Mouse (Mus musculus): ENCODE measurements around the gene Gm9958. TPM values are rescaled to one million over a fixed set of nuclear protein-coding genes. Genes with fewer than 3 reads are reported as not detected.
A peak's percentile ranks its signal among the peaks of the same experiment; 100 is the strongest.

Gm9958 gene
- polyA plus RNA-seq (2015; fragmentation: Nextera tagmentation; extraction: Ambion mirVana): 3.8 and 4.3 TPM in 2 replicates

- Histone ChIP-seq H3K27me3 (replicated peaks) (no peaks in the 10 kb centered on the region), H3K4me2 (peak within 1 kb of the TSS; percentile 76), H3K36me3 (no peaks in the 10 kb centered on the region), H3K4me3 (replicated peaks) (peak within 1 kb of the TSS; percentile 91), H3K9me3 (replicated peaks) (no peaks in the 10 kb centered on the region; the same call in 1 of the 2 replicates), H3K9ac (replicated peaks) (peak within 1 kb of the TSS; percentile 94), H3K4me1 (peaks cover 31% of the 10 kb centered on the region), H3K27ac (replicated peaks) (peak within 1 kb of the TSS; percentile 100)
- WGBS: 4% methylated on average over 7 of the region's 7 CpGs
- ATAC-seq (ENCODE audit: low FRiP score): no peak
These were observed at the start of gene Gm9958 for GRCm38 (mm10) chr5:90367067-90367303. Gene Gm9958 (plus strand): TSS chr5:90367204.

DNA sequence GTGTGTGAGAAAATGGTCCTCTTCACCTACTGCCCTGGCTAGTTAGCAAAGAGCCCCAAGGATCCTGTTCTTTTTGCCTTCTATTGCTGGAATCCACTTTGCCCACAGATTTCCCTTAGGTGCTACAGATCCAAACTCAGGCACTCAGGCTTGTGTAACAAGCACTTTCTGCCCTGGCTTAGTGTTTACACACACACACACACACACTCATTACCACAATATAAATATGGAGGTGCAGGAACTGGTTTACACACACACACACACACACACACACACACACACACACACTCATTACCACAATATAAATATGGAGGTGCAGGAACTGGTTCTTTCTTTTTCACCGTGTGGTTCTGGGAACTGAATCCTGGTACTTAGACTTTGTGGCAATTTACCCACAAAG, 35.9 kb upstream of the Gm9958 start:
- peaks cover 5% of the 10 kb centered on the region; the same call in 1 of the 2 replicates for H3K4me1 ChIP-seq
- no peak overlapping the region for H3K9ac ChIP-seq (replicated peaks)
- H3K27ac ChIP-seq (replicated peaks): no peak overlapping the region
- ATAC-seq (ENCODE audit: low FRiP score): no peak
- 91% methylated on average over 1 of the region's 1 CpGs for WGBS
- H3K4me2 ChIP-seq: no peak overlapping the region
- H3K36me3 ChIP-seq: no peaks in the 10 kb centered on the region
- H3K27me3 ChIP-seq (replicated peaks): no peaks in the 10 kb centered on the region
- H3K9me3 ChIP-seq (replicated peaks): no peaks in the 10 kb centered on the region
- no peak overlapping the region for H3K4me3 ChIP-seq (replicated peaks)

DNA sequence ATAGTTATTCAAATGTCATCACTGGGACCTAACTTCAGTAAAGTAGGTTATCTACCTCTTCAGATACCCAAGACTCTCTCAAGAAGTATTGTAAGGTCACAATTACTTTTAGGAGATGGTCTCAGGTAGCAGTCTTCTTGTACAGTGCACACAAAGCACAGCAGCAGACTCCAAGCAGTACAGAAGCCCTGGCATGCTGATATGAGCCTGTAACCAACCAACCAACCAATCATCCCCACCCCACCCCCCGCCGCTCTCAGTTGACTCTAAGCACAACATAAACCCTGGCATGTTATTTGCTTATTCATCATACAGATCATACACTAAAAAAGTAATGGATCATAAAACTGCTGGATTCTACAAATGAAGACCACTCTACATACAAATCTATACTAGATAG, 34.5 kb upstream of the Gm9958 start:
- Histone ChIP-seq H3K27ac (replicated peaks) (no peak overlapping the region), H3K4me3 (replicated peaks) (no peak overlapping the region), H3K36me3 (no peaks in the 10 kb centered on the region), H3K4me2 (no peak overlapping the region), H3K27me3 (replicated peaks) (no peaks in the 10 kb centered on the region), H3K4me1 (peaks cover 5% of the 10 kb centered on the region; the same call in 1 of the 2 replicates), H3K9ac (replicated peaks) (no peak overlapping the region), H3K9me3 (replicated peaks) (no peaks in the 10 kb centered on the region)
- no peak for ATAC-seq (ENCODE audit: low FRiP score)
- WGBS: 96% methylated on average over 2 of the region's 2 CpGs

DNA sequence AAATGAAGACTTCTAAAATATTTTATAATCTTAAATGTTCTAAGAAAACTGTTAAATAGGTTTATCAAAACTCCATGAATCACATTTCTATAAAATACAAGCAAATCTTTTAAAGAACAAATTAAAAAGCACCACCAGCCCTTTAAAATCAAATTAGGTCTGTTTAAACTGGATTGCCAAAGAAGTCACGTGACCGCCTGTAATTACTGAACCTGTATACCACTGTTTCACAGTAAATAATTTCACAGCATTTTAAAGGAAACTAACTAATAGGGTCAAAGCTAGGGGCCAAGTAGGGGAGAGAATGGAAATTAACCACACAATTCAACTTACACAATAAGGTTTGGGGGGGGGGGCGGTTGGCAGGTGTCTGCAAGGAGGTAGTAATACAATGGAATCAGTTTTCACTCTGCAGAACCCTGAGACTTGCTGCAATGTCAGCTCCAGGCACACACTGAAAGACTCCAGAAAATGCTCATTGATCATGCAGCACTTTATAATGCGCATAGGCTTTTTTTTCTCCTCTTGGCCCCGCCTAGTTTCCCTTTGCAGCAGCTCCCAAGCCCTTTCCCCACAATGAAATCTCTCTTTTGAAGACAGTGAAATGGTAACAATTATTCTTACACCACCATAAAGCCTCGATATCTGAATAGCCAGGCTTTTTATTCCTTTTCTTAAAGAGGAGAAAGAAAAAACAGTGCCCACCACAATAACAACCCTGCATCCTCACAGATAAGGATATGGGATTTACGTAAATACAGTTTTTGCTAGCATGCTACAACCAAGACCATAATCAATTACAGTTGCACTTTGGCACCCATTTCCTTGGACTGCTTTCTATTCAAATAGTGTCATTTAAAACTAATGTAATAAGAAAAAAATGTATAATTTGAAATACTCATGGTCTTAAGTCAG, 28.6 kb upstream of the Gm9958 start:
- Histone ChIP-seq H3K9me3 (replicated peaks) (no peaks in the 10 kb centered on the region), H3K9ac (replicated peaks) (no peak overlapping the region), H3K27me3 (replicated peaks) (no peaks in the 10 kb centered on the region), H3K4me3 (replicated peaks) (peak overlapping the region; percentile 19), H3K27ac (replicated peaks) (0 out of 2 replicates have a peak overlapping the region, but pooled peaks have one; percentile 19), H3K36me3 (no peaks in the 10 kb centered on the region), H3K4me2 (peak overlapping the region; percentile 56), H3K4me1 (peaks cover 18% of the 10 kb centered on the region)
- WGBS: 26% methylated on average over 7 of the region's 7 CpGs
- no peak for ATAC-seq (ENCODE audit: low FRiP score)

GRCm38 (mm10) chr5:90339129-90339952, 27.7 kb upstream of the Gm9958 start:
- Histone ChIP-seq H3K9ac (replicated peaks) (peak overlapping the region; percentile 54), H3K4me2 (peak overlapping the region; percentile 56), H3K36me3 (no peaks in the 10 kb centered on the region), H3K27me3 (replicated peaks) (no peaks in the 10 kb centered on the region), H3K27ac (replicated peaks) (peak overlapping the region; percentile 81), H3K4me1 (peaks cover 18% of the 10 kb centered on the region), H3K4me3 (replicated peaks) (peak overlapping the region; percentile 49), H3K9me3 (replicated peaks) (no peaks in the 10 kb centered on the region)
- WGBS: 10% methylated on average over 5 of the region's 5 CpGs
- peak; percentile 94 for ATAC-seq (ENCODE audit: low FRiP score)

DNA sequence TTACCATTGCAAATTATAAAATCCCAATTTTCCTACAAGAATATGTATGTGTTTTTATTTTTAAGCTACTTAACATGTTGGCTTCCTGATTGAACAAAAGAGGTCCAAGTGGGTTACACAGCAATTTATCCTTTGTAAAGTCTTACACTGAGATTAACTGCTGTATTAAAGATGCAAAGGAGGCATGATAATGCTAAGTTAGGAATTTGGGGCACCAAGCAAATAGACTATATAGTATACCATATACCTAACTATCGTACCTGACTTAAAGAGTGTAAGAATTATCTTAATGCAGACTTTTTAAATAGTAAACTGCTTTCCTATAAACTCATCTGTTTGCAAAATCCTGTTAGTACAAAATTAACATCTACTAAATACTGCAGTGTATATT, 27.1 kb upstream of the Gm9958 start:
- WGBS: 90% methylated on average over 1 of the region's 1 CpGs

DNA sequence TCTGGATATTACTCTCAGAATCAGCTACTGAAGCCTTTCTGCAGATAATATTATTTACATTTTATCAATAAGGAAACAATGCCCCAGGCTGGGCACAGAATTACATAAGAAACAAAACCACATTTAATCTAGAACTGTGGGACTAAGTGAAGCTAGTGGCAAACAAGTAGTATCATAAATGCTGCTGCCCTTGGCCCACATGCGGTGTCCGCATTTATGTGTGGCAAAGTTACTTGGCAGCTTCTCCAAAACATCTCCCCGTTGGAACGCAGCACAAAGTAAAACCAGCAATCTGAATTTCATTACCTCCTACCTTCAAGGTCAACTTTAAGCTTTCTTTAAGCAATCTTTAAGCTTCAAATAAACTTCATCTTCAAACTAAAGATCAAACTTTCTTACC, 26.2 kb upstream of the Gm9958 start:
- peaks cover 18% of the 10 kb centered on the region for H3K4me1 ChIP-seq
- no peaks in the 10 kb centered on the region for H3K27me3 ChIP-seq (replicated peaks)
- H3K9me3 ChIP-seq (replicated peaks): no peaks in the 10 kb centered on the region
- H3K36me3 ChIP-seq: no peaks in the 10 kb centered on the region
- no peak overlapping the region for H3K9ac ChIP-seq (replicated peaks)
- H3K4me3 ChIP-seq (replicated peaks): no peak overlapping the region
- no peak overlapping the region for H3K27ac ChIP-seq (replicated peaks)
- no peak for ATAC-seq (ENCODE audit: low FRiP score)
- WGBS: 71% methylated on average over 4 of the region's 4 CpGs
- no peak overlapping the region for H3K4me2 ChIP-seq

More for the DNA sequence above, 27.1 kb upstream of the Gm9958 start:
- no peak overlapping the region for H3K9ac ChIP-seq (replicated peaks)
- H3K27me3 ChIP-seq (replicated peaks): no peaks in the 10 kb centered on the region
- no peaks in the 10 kb centered on the region for H3K9me3 ChIP-seq (replicated peaks)
- H3K36me3 ChIP-seq: no peaks in the 10 kb centered on the region
- H3K4me1 ChIP-seq: peaks cover 18% of the 10 kb centered on the region
- H3K4me2 ChIP-seq: peak overlapping the region; percentile 56
- H3K27ac ChIP-seq (replicated peaks): peak overlapping the region; percentile 81; the same call in 1 of the 2 replicates
- 0 out of 2 replicates have a peak, but pooled peaks have one; percentile 53 for ATAC-seq (ENCODE audit: low FRiP score)
- H3K4me3 ChIP-seq (replicated peaks): peak overlapping the region; percentile 49

- no peak for ATAC-seq (ENCODE audit: low FRiP score)
- Histone ChIP-seq H3K27ac (replicated peaks) (no peak overlapping the region), H3K27me3 (replicated peaks) (no peaks in the 10 kb centered on the region), H3K36me3 (no peaks in the 10 kb centered on the region), H3K9ac (replicated peaks) (no peak overlapping the region), H3K4me2 (no peak overlapping the region), H3K4me1 (no peaks in the 10 kb centered on the region), H3K9me3 (replicated peaks) (no peaks in the 10 kb centered on the region), H3K4me3 (replicated peaks) (no peak overlapping the region)
- WGBS: 97% methylated on average over 3 of the region's 3 CpGs
These were observed 20.1 kb upstream of the Gm9958 start for GRCm38 (mm10) chr5:90346877-90347276.

- WGBS: 92% methylated on average over 4 of the region's 4 CpGs
These were observed 13.3 kb upstream of the Gm9958 start for GRCm38 (mm10) chr5:90353552-90354317.

GRCm38 (mm10) chr5:90355824-90356223, 11.2 kb upstream of the Gm9958 start:
- no peak for ATAC-seq (ENCODE audit: low FRiP score)
- no peaks in the 10 kb centered on the region for H3K9me3 ChIP-seq (replicated peaks)
- no peaks in the 10 kb centered on the region for H3K36me3 ChIP-seq
- H3K4me3 ChIP-seq (replicated peaks): no peak overlapping the region
- H3K4me1 ChIP-seq: 0 out of 2 replicates have a peak, but pooled peaks cover 3% of the 10 kb centered on the region
- no peak overlapping the region for H3K4me2 ChIP-seq
- no peak overlapping the region for H3K27ac ChIP-seq (replicated peaks)
- H3K9ac ChIP-seq (replicated peaks): no peak overlapping the region
- WGBS: 92% methylated on average over 3 of the region's 3 CpGs
- no peaks in the 10 kb centered on the region for H3K27me3 ChIP-seq (replicated peaks)

More at GRCm38 (mm10) chr5:90353552-90354317, 13.3 kb upstream of the Gm9958 start:
- no peak for ATAC-seq (ENCODE audit: low FRiP score)
- Histone ChIP-seq H3K4me1 (0 out of 2 replicates have a peak, but pooled peaks cover 3% of the 10 kb centered on the region), H3K27ac (replicated peaks) (no peak overlapping the region), H3K36me3 (no peaks in the 10 kb centered on the region), H3K9me3 (replicated peaks) (no peaks in the 10 kb centered on the region), H3K4me3 (replicated peaks) (no peak overlapping the region), H3K27me3 (replicated peaks) (no peaks in the 10 kb centered on the region), H3K9ac (replicated peaks) (no peak overlapping the region), H3K4me2 (no peak overlapping the region)

DNA sequence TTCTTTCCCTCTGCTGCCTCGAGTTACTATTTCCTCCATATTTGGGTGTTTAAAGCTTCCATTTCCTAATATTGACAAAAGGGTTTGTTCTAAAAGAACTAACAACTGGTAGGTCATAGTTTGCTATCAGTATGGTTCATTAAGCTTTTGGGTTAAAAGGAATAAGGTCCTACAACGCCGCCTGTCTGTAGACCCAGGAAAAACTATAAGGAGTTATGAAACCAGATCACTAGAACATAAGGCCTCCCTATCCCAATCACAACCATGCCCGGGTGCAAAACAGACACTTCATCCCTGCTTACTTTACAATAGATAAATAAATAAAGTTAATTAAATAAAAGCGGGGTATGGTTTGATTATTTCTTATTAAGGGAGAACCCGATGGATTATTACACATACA, 2.5 kb upstream of the Gm9958 start:
- no peaks in the 10 kb centered on the region for H3K9me3 ChIP-seq (replicated peaks)
- no peaks in the 10 kb centered on the region for H3K27me3 ChIP-seq (replicated peaks)
- 5% methylated on average over 6 of the region's 6 CpGs for WGBS
- H3K9ac ChIP-seq (replicated peaks): peak overlapping the region; percentile 94
- peak overlapping the region; percentile 91 for H3K4me3 ChIP-seq (replicated peaks)
- H3K27ac ChIP-seq (replicated peaks): no peak overlapping the region
- no peak for ATAC-seq (ENCODE audit: low FRiP score)
- H3K36me3 ChIP-seq: no peaks in the 10 kb centered on the region
- H3K4me2 ChIP-seq: peak overlapping the region; percentile 76
- peaks cover 31% of the 10 kb centered on the region for H3K4me1 ChIP-seq
